Mouse (Mus musculus): Measurements from ENCODE around the gene Wnt4. TPM values are rescaled to one million over a fixed set of nuclear protein-coding genes. Genes with fewer than 3 reads are reported as not detected.
A peak's percentile ranks its signal among the peaks of the same experiment; 100 is the strongest.

Gene Wnt4
- total RNA-seq, 2 experiments from 2014 or later = 5.6 to 7.2 TPM

DNA sequence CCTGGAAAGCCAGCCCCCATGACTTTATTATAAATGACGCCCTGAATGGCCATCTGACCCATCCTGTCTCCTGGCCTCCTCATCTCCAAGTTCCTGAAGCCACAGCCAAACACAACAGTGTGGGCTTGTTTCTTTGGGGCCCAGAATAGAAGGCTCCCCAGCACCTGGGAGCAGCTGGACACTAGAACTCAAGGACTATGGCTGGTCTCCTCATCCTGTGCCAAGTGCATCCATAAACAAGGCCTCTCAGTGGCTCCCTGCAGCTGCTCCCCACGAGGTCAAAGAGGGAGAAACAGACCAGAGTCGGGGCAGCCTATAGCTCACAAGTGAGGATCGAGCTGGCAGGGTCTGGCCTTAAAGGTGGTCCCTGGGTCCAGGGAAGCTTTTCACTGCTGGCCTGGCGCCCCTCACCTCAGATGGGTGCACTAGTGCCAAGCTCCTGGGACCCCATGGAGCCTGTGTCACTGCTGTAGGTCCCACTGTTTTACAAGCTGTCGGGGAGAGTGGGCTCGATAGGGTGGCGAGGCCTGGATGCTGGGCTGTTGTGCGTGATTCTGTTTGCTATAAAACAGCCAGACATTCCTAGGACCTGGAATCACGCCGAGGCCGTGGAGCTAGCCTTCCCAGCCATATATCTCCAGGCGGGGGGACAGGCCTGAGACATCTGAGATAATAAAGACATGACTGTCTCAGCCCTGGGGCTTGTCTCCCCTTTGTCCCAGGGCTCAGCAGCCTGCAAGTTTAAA lies 28.7 kb downstream of the Wnt4 start:
- no peak for DNase-seq (ENCODE audit: low spot score in 2 of 2)

DNA sequence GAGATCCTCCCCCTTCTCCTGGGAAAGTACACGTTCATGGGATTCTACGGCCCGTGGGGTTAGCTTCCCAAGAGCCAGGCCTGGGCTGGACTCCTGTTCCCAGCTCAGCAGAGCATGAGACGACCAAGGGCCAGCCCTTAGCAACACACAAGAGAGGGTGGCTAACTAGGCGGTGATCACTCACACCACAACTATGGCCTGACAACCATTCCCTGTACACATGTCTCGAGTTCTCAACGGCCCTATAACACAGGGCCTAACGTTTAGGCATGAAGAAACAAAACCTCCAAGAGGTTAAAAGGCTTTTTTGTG lies 29.2 kb downstream of the Wnt4 start:
- no peak for DNase-seq (ENCODE audit: low spot score in 2 of 2)

DNA sequence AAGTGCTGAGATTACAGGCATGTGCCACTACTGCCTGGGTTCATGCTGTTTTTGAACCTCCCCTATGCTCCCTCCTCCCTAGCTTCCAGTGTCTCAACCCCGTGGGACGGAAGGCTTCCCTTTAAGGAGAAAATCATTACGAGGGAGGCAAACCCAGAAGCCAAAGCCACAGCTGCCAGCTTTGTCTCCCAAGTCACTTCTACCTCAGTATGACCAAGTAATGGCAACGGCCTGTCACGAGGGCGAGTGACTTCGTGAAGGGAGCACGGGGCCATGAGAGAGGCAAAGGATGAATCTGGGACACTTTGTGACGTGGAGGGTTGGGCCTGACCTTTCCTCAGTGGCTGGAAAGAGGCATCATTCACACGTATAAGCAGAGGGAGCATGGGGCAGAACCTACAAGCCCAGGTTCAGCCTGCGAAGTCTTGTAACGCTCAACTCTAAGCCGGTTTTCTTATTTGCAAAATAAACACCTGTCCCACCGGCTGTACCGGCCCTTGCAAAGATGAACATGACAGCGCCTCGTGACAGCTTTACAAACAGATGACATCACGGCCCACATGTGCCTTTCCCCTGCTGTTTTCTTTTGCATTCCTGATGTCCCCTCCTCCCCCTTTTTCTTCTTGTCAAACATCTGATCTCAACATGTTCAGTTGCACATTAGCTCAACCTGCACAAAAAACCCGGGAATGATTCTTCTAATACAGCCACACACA lies 29.9 kb downstream of the Wnt4 start:
- peak in 1 of 2 experiments; percentile 53 for DNase-seq (ENCODE audit: low spot score in 2 of 2)

DNA sequence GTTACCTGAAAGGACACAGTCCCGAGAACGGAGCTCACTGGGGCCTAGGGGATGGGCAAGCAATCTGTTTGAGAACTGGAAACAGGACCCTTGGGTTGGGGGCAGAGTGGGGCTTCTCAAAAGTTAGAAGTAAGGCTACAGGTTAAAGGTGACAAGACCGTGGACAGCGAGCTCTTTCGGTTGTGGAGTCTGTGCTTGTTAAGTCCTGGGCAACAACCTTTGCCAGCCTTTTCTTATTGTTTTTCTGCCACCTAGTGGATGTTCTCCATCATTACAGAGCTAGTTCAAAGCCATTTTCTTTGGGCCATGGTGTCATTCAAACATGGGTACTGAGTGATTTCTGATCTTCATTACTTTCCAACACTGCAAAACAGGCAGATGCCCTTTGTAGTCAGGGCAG lies 31.1 kb downstream of the Wnt4 start:
- DNase-seq (ENCODE audit: low spot score in 2 of 2) = peak in 1 of 2 experiments; percentile 71

DNA sequence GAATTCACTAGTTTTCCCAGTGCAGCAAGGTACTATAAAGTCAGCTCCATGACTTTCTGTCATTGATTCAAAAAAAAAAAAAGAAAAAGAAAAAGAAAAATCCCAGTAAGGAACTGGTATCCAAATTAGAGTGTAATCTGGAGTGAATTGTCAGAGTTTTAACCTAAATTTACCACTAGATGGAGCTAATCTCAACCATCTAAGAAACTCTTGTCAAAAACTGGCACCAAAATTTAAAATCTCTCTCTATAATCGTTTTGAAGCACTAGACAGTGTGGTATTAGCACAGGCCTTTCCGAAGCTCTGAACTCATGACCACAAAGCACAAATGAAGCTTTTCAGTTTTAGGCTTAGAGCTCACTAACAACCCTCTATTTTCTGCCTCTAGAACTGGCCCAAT lies 36.2 kb downstream of the Wnt4 start:
- DNase-seq (ENCODE audit: low spot score in 2 of 2) = no peak

DNA sequence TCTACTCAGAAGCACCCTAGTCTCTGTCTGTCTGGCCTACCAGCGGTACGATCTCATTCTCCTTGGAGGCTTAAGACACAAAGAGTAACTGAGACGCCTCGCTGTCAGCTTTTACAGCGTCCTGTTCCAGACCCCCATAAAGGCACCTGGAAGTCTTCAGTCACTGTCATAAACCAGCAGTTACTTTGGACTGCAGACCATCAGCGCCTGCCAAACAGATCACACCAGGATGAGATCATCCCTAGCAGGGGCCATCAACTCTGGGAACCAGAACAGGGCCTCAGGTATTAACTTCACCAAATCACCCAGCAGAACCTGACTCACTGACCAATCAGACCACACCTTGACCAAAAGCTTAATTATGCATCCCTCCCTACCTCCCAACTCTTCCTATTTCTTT lies 37.3 kb downstream of the Wnt4 start:
- DNase-seq (ENCODE audit: low spot score in 2 of 2) = no peak

DNA sequence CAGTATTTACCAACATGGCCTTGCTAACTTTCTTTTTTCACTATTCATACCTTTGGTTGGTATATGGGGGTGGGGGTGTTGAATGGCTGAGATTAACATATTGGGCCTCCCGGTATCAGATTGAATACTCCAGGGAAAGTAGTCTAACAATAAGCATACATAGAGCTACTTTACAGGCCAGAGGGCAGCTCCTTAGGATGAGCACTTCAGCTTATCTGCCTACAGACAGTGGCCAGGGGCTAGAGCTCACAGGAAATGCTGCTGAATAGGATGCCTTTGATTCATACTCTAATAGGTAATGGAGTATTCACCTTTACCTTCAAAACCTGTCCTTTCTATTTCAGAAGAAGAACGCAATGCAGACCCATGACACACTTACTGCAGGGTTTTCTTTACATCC lies 37.8 kb downstream of the Wnt4 start:
- DNase-seq (ENCODE audit: low spot score in 2 of 2) = no peak

DNA sequence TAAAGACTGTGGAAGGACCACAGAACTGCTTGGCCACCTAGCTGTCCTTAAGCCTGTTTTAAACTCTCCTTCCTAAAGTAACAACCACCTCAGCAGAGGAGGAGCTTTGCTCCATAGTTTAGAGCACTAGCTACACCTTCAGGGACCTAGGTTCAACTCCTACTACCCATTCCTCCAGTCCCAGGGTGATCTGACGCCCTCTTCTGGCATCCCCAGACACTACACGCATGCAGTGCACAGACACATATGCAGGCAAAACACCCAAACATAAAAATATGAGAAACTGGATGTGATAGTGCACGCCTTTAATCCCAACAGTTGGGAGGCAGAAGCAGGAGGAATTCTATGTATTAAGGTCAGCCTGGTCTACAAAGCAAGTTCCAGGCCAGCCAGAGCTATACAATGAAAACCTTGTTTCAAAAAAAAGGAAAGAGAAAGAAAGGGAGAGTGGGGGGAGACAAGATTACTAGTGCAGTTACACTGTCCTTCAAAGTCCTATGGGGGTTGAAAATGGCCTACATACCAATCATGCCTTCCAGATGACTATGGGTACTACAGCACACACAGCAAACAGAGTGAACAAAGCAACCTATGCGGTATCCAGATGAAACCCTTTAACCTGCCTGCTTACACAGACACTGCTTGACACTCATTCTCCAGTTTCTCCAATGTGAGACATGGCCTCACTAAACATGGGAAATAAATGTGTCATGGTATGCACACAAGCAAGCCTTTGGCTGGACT lies 38.9 kb downstream of the Wnt4 start:
- DNase-seq (ENCODE audit: low spot score in 2 of 2) = no peak

DNA sequence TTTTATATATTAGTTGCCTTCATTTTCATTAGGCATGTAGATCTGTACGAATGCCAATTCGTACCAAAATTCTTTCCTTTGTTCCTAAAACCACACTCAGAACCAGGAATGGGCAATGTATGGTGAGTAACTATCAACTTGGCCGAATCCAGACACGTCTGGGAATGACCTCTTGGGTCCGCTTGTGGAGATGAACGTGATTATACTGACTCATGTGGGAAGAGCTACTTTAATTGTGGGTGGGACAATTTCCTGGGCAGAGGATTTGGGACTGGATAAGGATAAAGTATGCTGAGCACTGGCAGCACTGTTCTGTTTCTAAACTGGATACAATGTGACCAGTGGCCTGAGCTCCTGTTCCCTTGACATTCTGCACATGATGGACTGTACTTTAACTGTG lies 47.6 kb downstream of the Wnt4 start:
- DNase-seq (ENCODE audit: low spot score in 2 of 2) = no peak

DNA sequence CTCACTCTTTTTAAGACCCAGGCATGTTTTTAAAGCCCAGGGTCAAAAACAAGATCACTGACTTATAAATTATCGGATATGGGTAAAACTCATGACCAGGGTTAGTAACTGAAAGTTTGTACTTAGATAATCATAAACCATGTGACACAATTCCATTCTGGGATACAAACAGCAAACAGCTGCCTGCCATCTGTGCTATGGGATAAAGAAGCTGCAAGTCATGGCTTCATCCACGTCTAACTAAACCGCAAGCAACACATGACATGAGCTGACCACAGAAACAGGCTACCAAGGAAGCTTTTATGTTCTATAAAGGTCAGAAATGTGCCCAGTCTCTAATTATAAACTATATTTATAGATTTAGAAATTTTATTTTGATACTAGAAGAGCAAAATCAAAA lies 49.2 kb downstream of the Wnt4 start:
- DNase-seq (ENCODE audit: low spot score in 2 of 2) = no peak

DNA sequence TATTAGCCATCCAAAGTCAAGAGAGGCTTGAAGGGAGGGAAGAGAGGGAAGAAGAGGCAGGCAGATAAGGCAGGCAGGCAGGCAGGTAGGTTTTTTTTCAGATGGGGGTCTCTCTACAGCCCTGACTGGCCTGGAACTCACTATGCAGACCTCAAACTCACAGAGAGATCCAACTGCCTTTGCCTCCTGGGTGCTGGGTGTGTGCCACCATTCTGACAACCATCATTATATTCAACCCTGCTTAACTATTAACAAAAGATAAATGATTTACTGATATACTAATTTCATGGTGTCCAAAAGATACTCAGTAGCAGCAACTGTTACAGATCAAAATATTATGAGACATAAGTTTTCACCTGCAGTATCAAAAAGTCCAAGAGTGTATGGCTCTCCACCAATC lies 54.8 kb downstream of the Wnt4 start:
- no peak for DNase-seq (ENCODE audit: low spot score in 2 of 2)

DNA sequence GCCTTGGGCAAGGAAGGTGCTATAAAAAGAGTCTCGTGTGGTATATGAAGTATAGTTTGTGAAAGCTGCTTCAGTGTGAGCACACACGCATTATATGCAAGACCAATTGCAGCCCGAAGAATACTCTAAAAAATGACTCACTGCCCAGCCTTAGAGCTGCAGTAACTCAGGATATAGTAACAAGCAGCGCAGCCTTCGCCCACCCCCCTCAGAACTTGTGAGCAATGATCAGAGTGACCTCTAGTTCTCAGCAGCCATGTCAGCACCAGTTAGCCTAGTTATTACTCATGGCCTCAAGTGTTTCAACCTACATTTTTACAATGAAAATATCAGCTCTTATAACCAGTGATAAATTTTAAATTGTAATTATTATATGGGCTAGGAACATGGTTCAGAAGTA lies 59.2 kb downstream of the Wnt4 start:
- no peak for DNase-seq (ENCODE audit: low spot score in 2 of 2)

DNA sequence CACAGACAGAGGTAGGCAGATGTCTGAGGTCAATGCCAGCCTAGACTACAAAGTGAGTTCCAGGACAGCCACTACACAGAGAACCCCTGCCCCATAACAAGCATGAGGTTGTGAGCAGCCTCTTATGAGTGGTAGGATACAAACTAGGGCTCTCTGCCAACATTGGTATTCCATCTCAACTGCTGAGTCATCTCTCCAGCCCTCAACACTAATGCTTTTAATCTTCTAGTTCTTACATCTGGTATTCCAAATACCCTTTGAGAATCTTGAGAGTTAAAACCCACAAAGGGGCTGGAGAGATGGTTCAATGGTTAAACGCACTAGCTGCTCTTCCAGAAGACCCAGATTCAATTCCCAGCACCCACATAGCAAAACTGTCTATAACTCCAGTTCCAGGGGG lies 62.1 kb downstream of the Wnt4 start:
- DNase-seq (ENCODE audit: low spot score in 2 of 2) = peak in 1 of 2 experiments; percentile 3

DNA sequence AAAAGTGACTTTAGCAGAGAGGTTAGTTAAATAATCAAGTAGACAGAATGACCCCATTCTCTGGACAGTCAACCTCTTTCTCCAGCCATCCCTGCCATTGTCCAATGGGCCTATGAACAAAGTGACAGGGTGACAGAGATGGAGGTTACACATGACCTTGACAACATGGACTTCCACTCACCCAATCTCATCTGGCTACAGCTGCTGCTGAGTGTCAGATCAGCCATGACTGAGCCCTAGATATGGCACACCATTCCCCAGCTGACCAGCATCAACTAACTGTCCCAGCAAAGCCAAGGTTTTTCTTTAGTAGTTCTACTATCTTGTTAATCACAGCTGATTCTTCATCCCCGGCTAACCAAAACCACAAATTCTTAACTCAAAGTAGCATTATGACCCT lies 65.5 kb downstream of the Wnt4 start:
- DNase-seq (ENCODE audit: low spot score in 2 of 2) = no peak

DNA sequence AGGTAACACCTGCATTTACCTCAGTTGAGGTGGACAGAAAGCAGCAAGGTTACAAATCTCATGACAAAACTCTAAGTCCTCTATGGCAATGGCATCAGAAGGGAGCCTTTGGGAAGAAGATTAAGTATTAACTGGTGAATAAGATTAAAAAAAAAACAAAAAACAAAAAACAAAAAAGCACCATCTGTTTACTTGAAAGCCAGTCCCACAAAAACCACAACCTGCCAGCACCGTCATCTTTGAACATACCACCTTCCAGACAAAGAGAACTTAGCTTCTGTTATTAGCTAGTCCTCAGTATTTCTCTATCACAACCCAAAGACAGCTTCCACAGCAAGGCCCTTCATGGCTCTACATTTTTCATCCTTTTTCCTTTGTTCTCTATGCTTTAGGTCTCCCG lies 67.8 kb downstream of the Wnt4 start:
- no peak for DNase-seq (ENCODE audit: low spot score in 2 of 2)

DNA sequence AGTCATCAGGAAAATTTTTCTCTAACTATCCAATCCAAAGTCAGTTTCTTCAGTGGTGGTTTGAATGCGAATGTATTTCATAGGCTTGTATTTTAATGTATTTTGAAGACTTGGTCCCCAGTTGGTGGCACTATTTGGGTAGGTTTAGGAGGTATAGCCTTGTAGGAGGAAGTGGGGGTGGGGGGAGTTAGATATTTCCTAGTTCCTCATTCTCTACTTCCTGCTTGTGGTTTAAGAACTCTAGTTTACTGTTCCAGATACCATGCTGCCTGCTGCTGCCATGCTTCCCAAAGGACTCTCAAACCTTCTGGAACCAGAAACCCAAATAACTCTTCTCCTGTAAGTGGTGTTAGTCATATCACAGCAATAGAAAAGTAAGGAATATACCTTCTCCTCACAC lies 68.5 kb downstream of the Wnt4 start:
- DNase-seq (ENCODE audit: low spot score in 2 of 2) = no peak

Other genes with a start within 250 kb of the Wnt4 start
- 10 to 100 TPM; 13.6 to 14.6 TPM for gene Zbtb40, start 228.7 kb upstream of the Wnt4 start, total RNA-seq (2021)
- 100 to 1,000 TPM; 285 to 289 TPM for gene Cdc42, start 80.2 kb downstream of the Wnt4 start, total RNA-seq (2021)
- gene Cela3a, start 132.3 kb downstream of the Wnt4 start, total RNA-seq (2021) = not detected
- not detected for gene Cela3b, start 153.1 kb downstream of the Wnt4 start, total RNA-seq (2021)
- gene 1700013G24Rik, start 175.8 kb downstream of the Wnt4 start, total RNA-seq (2021) = not detected
- gene Hspg2, start 191.3 kb downstream of the Wnt4 start, total RNA-seq (2021) = 1 to 10 TPM; 4.2 to 4.3 TPM